ENCODE assay signal across 12 mouse cellular contexts in genomic region chr7:127919290-127919689, GRCm38 (mm10). TPM values are rescaled to one million over a fixed set of nuclear protein-coding genes. Genes with fewer than 3 reads are reported as not detected.
DNase-seq lines count a peak whose midpoint lies in the region; ATAC-seq and TF ChIP-seq lines count a peak whose summit lies in the region.
"Had no signal": no experiment of that assay in that cellular context is flagged by ENCODE, and none has a peak within 500 bp of the region (broad histone marks: within the 10 kb centered on the region; RNA-seq: fewer than 3 reads in every experiment).

No protein-coding gene starts in this region.

- DNase-seq in CD4-positive, CD25-positive, alpha-beta regulatory T cell, adult 2 months (ENCODE audit: low read depth, low spot score) = peak; percentile 48
- no peak for DNase-seq in layer of hippocampus, adult 2 months (ENCODE audit: low spot score in 2 of 2)
- no peak for DNase-seq in layer of hippocampus, postnatal 36 days
- DNase-seq in liver, embryonic 14.5 days (ENCODE audit: low read depth in 3 of 3, low spot score in 3 of 3) = no peak
- DNase-seq in layer of hippocampus, adult 8-10 months (ENCODE audit: low spot score in 2 of 2) = no peak
- DNase-seq in adrenal gland, adult 18-20 months (ENCODE audit: low spot score in 2 of 2) = no peak
- DNase-seq: adrenal gland, postnatal 25 days had no signal

- TF ChIP-seq CTCF in layer of hippocampus, adult 2 months (conservative IDR thresholded peaks at IDR 0.05) = peak; percentile 65
- TF ChIP-seq CTCF in ES-Bruce4 (IDR thresholded peaks at IDR 0.05; ENCODE audit: low read depth, low read length) = peak; percentile 11
- TF ChIP-seq CTCF in liver, embryonic 14.5 days (IDR thresholded peaks at IDR 0.05; ENCODE audit: low read depth) = peak; percentile 47

- H3K9ac ChIP-seq in ES-Bruce4 (ENCODE audit: low read depth, poor library complexity, severe bottlenecking) = no peak overlapping the region
- no peak overlapping the region for H3K9ac ChIP-seq in liver, embryonic 14.5 days (replicated peaks)
- H3K9ac ChIP-seq: liver, embryonic 15.5 days; neural tube, embryonic 12.5 days had no signal

- no peak overlapping the region for H3K4me2 ChIP-seq in liver, embryonic 14.5 days (ENCODE audit: low read depth)
- H3K4me2 ChIP-seq: liver, embryonic 15.5 days; neural tube, embryonic 12.5 days had no signal

- no peaks in the 10 kb centered on the region for H3K4me1 ChIP-seq in ES-Bruce4 (ENCODE audit: control insufficient read depth, insufficient read depth, low read length)
- peaks cover 0 to 7% of the 10 kb centered on the region in 2 experiments; a peak in 1 of 4 replicates for H3K4me1 ChIP-seq in liver, embryonic 14.5 days (replicated peaks; ENCODE audit: control insufficient read depth in 2 of 2, insufficient read depth in 2 of 2, low read length in 1 of 2)
- H3K4me1 ChIP-seq: neural tube, embryonic 12.5 days had no signal

- H3K27me3 ChIP-seq in ES-Bruce4 (ENCODE audit: control insufficient read depth, insufficient read depth, low read length, poor library complexity, severe bottlenecking) = no peaks in the 10 kb centered on the region
- no peaks in the 10 kb centered on the region for H3K27me3 ChIP-seq in liver, embryonic 14.5 days (ENCODE audit: control insufficient read depth, insufficient read depth, low read length)
- H3K27me3 ChIP-seq: liver, embryonic 15.5 days; neural tube, embryonic 12.5 days had no signal

- H3K9me3 ChIP-seq in ES-Bruce4 (replicated peaks; ENCODE audit: control insufficient read depth, insufficient read depth, low read length, poor library complexity, severe bottlenecking) = no peaks in the 10 kb centered on the region
- no peaks in the 10 kb centered on the region for H3K9me3 ChIP-seq in liver, embryonic 14.5 days (ENCODE audit: control insufficient read depth, low read length)
- H3K9me3 ChIP-seq: liver, embryonic 15.5 days; neural tube, embryonic 12.5 days had no signal

- H3K27ac ChIP-seq in layer of hippocampus, adult 2 months = no peak overlapping the region
- peak overlapping the region; percentile 8; the same call in 1 of the 2 replicates for H3K27ac ChIP-seq in ES-Bruce4 (ENCODE audit: insufficient read depth, low read length)
- no peak overlapping the region for H3K27ac ChIP-seq in liver, embryonic 14.5 days
- H3K27ac ChIP-seq: liver, embryonic 15.5 days; neural tube, embryonic 12.5 days had no signal

- no peak overlapping the region for H3K4me3 ChIP-seq in layer of hippocampus, adult 2 months
- no peak overlapping the region for H3K4me3 ChIP-seq in ES-Bruce4 (ENCODE audit: low read depth, low read length)
- H3K4me3 ChIP-seq in liver, embryonic 14.5 days (ENCODE audit: insufficient read depth in 1 of 2, low read depth in 2 of 2, low read length in 2 of 2) = no peak overlapping the region
- H3K4me3 ChIP-seq: liver, embryonic 15.5 days; neural tube, embryonic 12.5 days had no signal

- no peak for TF ChIP-seq POLR2A in ES-Bruce4 (IDR thresholded peaks at IDR 0.05; ENCODE audit: insufficient read depth, low read length)

- WGBS in liver, embryonic 14.5 days (ENCODE audit: insufficient replicate concordance) = 58% methylated on average over 7 of the region's 7 CpGs

- no peak for ATAC-seq in CD4-positive, CD25-positive, alpha-beta regulatory T cell, adult 4 months
- 0 out of 2 replicates have a peak, but pooled peaks have one; percentile 14 for ATAC-seq in liver, embryonic 14.5 days (ENCODE audit: insufficient read depth)

- TF ChIP-seq EP300 in ES-Bruce4 (IDR thresholded peaks at IDR 0.05; ENCODE audit: insufficient read depth, low read depth, low read length) = no peak
- no peak for TF ChIP-seq EP300 in liver, embryonic 14.5 days (IDR thresholded peaks at IDR 0.05; ENCODE audit: low read depth)

- peaks cover 25% of the 10 kb centered on the region for H3K36me3 ChIP-seq in ES-Bruce4 (ENCODE audit: control insufficient read depth, insufficient read depth, low read length, poor library complexity, severe bottlenecking)
- H3K36me3 ChIP-seq in liver, embryonic 14.5 days (replicated peaks; ENCODE audit: control insufficient read depth, insufficient read depth, low read depth) = no peaks in the 10 kb centered on the region; the same call in 1 of the 2 replicates

RNA-seq across cellular contexts. Expression of gene Kat8, which starts 7.0 kb away (rescaled TPM):
- polyA plus RNA-seq in CD4-positive, CD25-positive, alpha-beta regulatory T cell, adult 4 months (2017; shearing (Covaris generic)) = 10 to 100 TPM; 39.8 to 41.9 TPM
- total RNA-seq in layer of hippocampus, adult 2 months (2021) = 10 to 100 TPM; 31.7 to 34.3 TPM
- total RNA-seq in layer of hippocampus, postnatal 36 days (2021) = 10 to 100 TPM; 33.8 to 36.2 TPM
- polyA plus RNA-seq in ES-Bruce4 (2011; ENCODE audit: insufficient read depth, insufficient read length, low read depth, missing spikeins) = 43.2 and 47.1 TPM in 2 replicates
- 9.6 and 13.7 TPM in 2 replicates for polyA plus RNA-seq in liver, embryonic 14.5 days (2012; rRNA removed)
- polyA plus RNA-seq in liver, embryonic 14.5 days (2014; fragmentation: Nextera tagmentation; extraction: Ambion mirVana) = 15.7 and 17.6 TPM in 2 replicates
- 10 to 100 TPM; 28.5 to 38.3 (median 34.5) TPM for total RNA-seq in layer of hippocampus, adult 8-10 months (2022)
- 10 to 100 TPM; 27.1 to 30.2 TPM for total RNA-seq in adrenal gland, adult 18-20 months (2021)

RNA-seq across cellular contexts. Expression of gene Prss8, which starts 10.6 kb away (rescaled TPM):
- polyA plus RNA-seq in CD4-positive, CD25-positive, alpha-beta regulatory T cell, adult 4 months (2017; shearing (Covaris generic)) = not detected
- under 1 TPM; 0.20 to 0.66 TPM for total RNA-seq in layer of hippocampus, adult 2 months (2021)
- total RNA-seq in layer of hippocampus, postnatal 36 days (2021) = under 1 TPM; 0.68 to 0.80 TPM
- 73.0 and 74.5 TPM in 2 replicates for polyA plus RNA-seq in ES-Bruce4 (2011; ENCODE audit: insufficient read depth, insufficient read length, low read depth, missing spikeins)
- polyA plus RNA-seq in liver, embryonic 14.5 days (2012; rRNA removed) = 8.3 and 12.6 TPM in 2 replicates
- 9.8 and 10.3 TPM in 2 replicates for polyA plus RNA-seq in liver, embryonic 14.5 days (2014; fragmentation: Nextera tagmentation; extraction: Ambion mirVana)
- total RNA-seq in layer of hippocampus, adult 8-10 months (2022) = under 1 TPM; 0.18 to 0.98 (median 0.46) TPM
- total RNA-seq in adrenal gland, adult 18-20 months (2021) = under 1 TPM in 1 of 2 experiments, not detected in 1; 0.23 TPM
- total RNA-seq: heart, adult 8-10 months had no signal

RNA-seq across cellular contexts. Expression of gene Bckdk, which starts 15.4 kb away (rescaled TPM):
- polyA plus RNA-seq in CD4-positive, CD25-positive, alpha-beta regulatory T cell, adult 4 months (2017; shearing (Covaris generic)) = 100 to 1,000 TPM in 1 of 2 experiments, 10 to 100 TPM in 1; 59.0 to 108 TPM
- 10 to 100 TPM; 36.9 to 41.7 TPM for total RNA-seq in layer of hippocampus, adult 2 months (2021)
- 10 to 100 TPM; 35.7 to 41.6 TPM for total RNA-seq in layer of hippocampus, postnatal 36 days (2021)
- 77.3 and 81.1 TPM in 2 replicates for polyA plus RNA-seq in ES-Bruce4 (2011; ENCODE audit: insufficient read depth, insufficient read length, low read depth, missing spikeins)
- polyA plus RNA-seq in liver, embryonic 14.5 days (2012; rRNA removed) = 28.0 and 29.7 TPM in 2 replicates
- polyA plus RNA-seq in liver, embryonic 14.5 days (2014; fragmentation: Nextera tagmentation; extraction: Ambion mirVana) = 68.3 and 76.0 TPM in 2 replicates
- total RNA-seq in layer of hippocampus, adult 8-10 months (2022) = 10 to 100 TPM; 42.0 to 45.2 (median 42.2) TPM
- 100 to 1,000 TPM in 1 of 2 experiments, 10 to 100 TPM in 1; 97.1 to 109 TPM for total RNA-seq in adrenal gland, adult 18-20 months (2021)

RNA-seq across cellular contexts. Expression of gene Vkorc1, which starts 23.9 kb away (rescaled TPM):
- 10 to 100 TPM; 43.3 to 58.0 TPM for polyA plus RNA-seq in CD4-positive, CD25-positive, alpha-beta regulatory T cell, adult 4 months (2017; shearing (Covaris generic))
- total RNA-seq in layer of hippocampus, adult 2 months (2021) = 10 to 100 TPM; 26.3 to 26.6 TPM
- 10 to 100 TPM; 24.0 to 25.0 TPM for total RNA-seq in layer of hippocampus, postnatal 36 days (2021)
- polyA plus RNA-seq in ES-Bruce4 (2011; ENCODE audit: insufficient read depth, insufficient read length, low read depth, missing spikeins) = 31.8 and 35.1 TPM in 2 replicates
- 74.0 and 104 TPM in 2 replicates for polyA plus RNA-seq in liver, embryonic 14.5 days (2012; rRNA removed)
- 107 and 116 TPM in 2 replicates for polyA plus RNA-seq in liver, embryonic 14.5 days (2014; fragmentation: Nextera tagmentation; extraction: Ambion mirVana)
- 10 to 100 TPM; 23.8 to 36.6 (median 31.8) TPM for total RNA-seq in layer of hippocampus, adult 8-10 months (2022)
- total RNA-seq in adrenal gland, adult 18-20 months (2021) = 10 to 100 TPM; 67.2 to 67.4 TPM

RNA-seq across cellular contexts. Expression of gene Gm21974, which starts 24.0 kb away (rescaled TPM):
- polyA plus RNA-seq in CD4-positive, CD25-positive, alpha-beta regulatory T cell, adult 4 months (2017; shearing (Covaris generic)) = not detected
- total RNA-seq in layer of hippocampus, adult 2 months (2021) = not detected
- not detected for total RNA-seq in layer of hippocampus, postnatal 36 days (2021)
- not detected in 2 replicates for polyA plus RNA-seq in ES-Bruce4 (2011; ENCODE audit: insufficient read depth, insufficient read length, low read depth, missing spikeins)
- polyA plus RNA-seq in liver, embryonic 14.5 days (2012; rRNA removed) = not detected in 2 replicates
- not detected in 2 replicates for polyA plus RNA-seq in liver, embryonic 14.5 days (2014; fragmentation: Nextera tagmentation; extraction: Ambion mirVana)
- not detected for total RNA-seq in layer of hippocampus, adult 8-10 months (2022)
- not detected for total RNA-seq in adrenal gland, adult 18-20 months (2021)
- total RNA-seq: adrenal gland, postnatal 25 days had no signal
- polyA plus RNA-seq: liver, embryonic 15.5 days; neural tube, embryonic 12.5 days had no signal

Comparison
In these comparisons a context has a peak if more than half of its experiments do, and no peak if none do; other contexts are left out.
1. CTCF ChIP-seq: peak in every context shown above with its lines; median percentile 65 in layer of hippocampus, adult 2 months; 47 in liver, embryonic 14.5 days; 11 in ES-Bruce4.